Mouse (Mus musculus): ENCODE data around the gene Suds3. TPM values are rescaled to one million over a fixed set of nuclear protein-coding genes. Genes with fewer than 3 reads are reported as not detected.
A peak's percentile ranks its signal among the peaks of the same experiment; 100 is the strongest.

The Suds3 gene
- polyA plus RNA-seq (2014; fragmentation: Nextera tagmentation; extraction: Ambion mirVana): 42.0 and 44.1 TPM in 2 replicates

GRCm38 (mm10) chr5:117115836-117116366 lies at the start of gene Suds3:
Suds3 (minus strand) TSS chr5:117116113.
- Histone ChIP-seq H3K36me3 (ENCODE audit: control insufficient read depth, insufficient read depth, low read length) (peaks cover 28% of the 10 kb centered on the region), H3K9me3 (ENCODE audit: control insufficient read depth, low read length) (no peaks in the 10 kb centered on the region), H3K4me1 (replicated peaks; ENCODE audit: control insufficient read depth, insufficient read depth, low read length) (peaks cover 5% of the 10 kb centered on the region; the same call in 1 of the 2 replicates), H3K27ac (ENCODE audit: low read depth) (peak within 1 kb of the TSS; percentile 87), H3K9ac (ENCODE audit: low read length) (peak within 1 kb of the TSS; percentile 86), H3K4me3 (ENCODE audit: low read depth, low read length) (peak within 1 kb of the TSS; percentile 80), H3K27me3 (replicated peaks; ENCODE audit: control insufficient read depth, insufficient read depth, low read length) (no peaks in the 10 kb centered on the region), H3K4me2 (ENCODE audit: low read length) (peak within 1 kb of the TSS; percentile 95)
- ATAC-seq (replicated peaks; ENCODE audit: low FRiP score, low TSS enrichment, low read depth) (peak; percentile 73), DNase-seq (ENCODE audit: low spot score) (peak; percentile 100)
- WGBS: under 1% methylated on average over 57 of the region's 59 CpGs

- Histone ChIP-seq H3K4me3 (ENCODE audit: low read depth, low read length) (no peak overlapping the region), H3K27ac (ENCODE audit: low read depth) (no peak overlapping the region), H3K9me3 (ENCODE audit: control insufficient read depth, low read length) (no peaks in the 10 kb centered on the region), H3K4me1 (replicated peaks; ENCODE audit: control insufficient read depth, insufficient read depth, low read length) (no peaks in the 10 kb centered on the region; the same call in 1 of the 2 replicates), H3K4me2 (ENCODE audit: low read length) (no peak overlapping the region), H3K9ac (ENCODE audit: low read length) (no peak overlapping the region), H3K36me3 (ENCODE audit: control insufficient read depth, insufficient read depth, low read length) (no peaks in the 10 kb centered on the region), H3K27me3 (replicated peaks; ENCODE audit: control insufficient read depth, insufficient read depth, low read length) (no peaks in the 10 kb centered on the region)
- DNase-seq (ENCODE audit: low spot score): no peak
- 94% methylated on average over 2 of the region's 2 CpGs for WGBS
- no peak for ATAC-seq (replicated peaks; ENCODE audit: low FRiP score, low TSS enrichment, low read depth)
Observed at GRCm38 (mm10) chr5:117164923-117165322, 49.0 kb upstream of the Suds3 start.

GRCm38 (mm10) chr5:117164516-117164915 lies 48.6 kb upstream of the Suds3 start:
- Histone ChIP-seq H3K27ac (ENCODE audit: low read depth) (no peak overlapping the region), H3K9ac (ENCODE audit: low read length) (no peak overlapping the region), H3K36me3 (ENCODE audit: control insufficient read depth, insufficient read depth, low read length) (no peaks in the 10 kb centered on the region), H3K4me2 (ENCODE audit: low read length) (no peak overlapping the region), H3K27me3 (replicated peaks; ENCODE audit: control insufficient read depth, insufficient read depth, low read length) (no peaks in the 10 kb centered on the region), H3K4me3 (ENCODE audit: low read depth, low read length) (no peak overlapping the region), H3K9me3 (ENCODE audit: control insufficient read depth, low read length) (no peaks in the 10 kb centered on the region), H3K4me1 (replicated peaks; ENCODE audit: control insufficient read depth, insufficient read depth, low read length) (peaks cover under 1% of the 10 kb centered on the region; the same call in 1 of the 2 replicates)
- 85% methylated on average over 5 of the region's 5 CpGs for WGBS
- DNase-seq (ENCODE audit: low spot score) (no peak), ATAC-seq (replicated peaks; ENCODE audit: low FRiP score, low TSS enrichment, low read depth) (no peak)

GRCm38 (mm10) chr5:117163790-117164189 lies 47.9 kb upstream of the Suds3 start:
- Histone ChIP-seq H3K36me3 (ENCODE audit: control insufficient read depth, insufficient read depth, low read length) (no peaks in the 10 kb centered on the region), H3K27me3 (replicated peaks; ENCODE audit: control insufficient read depth, insufficient read depth, low read length) (no peaks in the 10 kb centered on the region), H3K4me1 (replicated peaks; ENCODE audit: control insufficient read depth, insufficient read depth, low read length) (peaks cover 5% of the 10 kb centered on the region; the same call in 1 of the 2 replicates), H3K27ac (ENCODE audit: low read depth) (no peak overlapping the region), H3K4me3 (ENCODE audit: low read depth, low read length) (no peak overlapping the region), H3K9ac (ENCODE audit: low read length) (no peak overlapping the region), H3K4me2 (ENCODE audit: low read length) (no peak overlapping the region), H3K9me3 (ENCODE audit: control insufficient read depth, low read length) (no peaks in the 10 kb centered on the region)
- DNase-seq (ENCODE audit: low spot score) (no peak), ATAC-seq (replicated peaks; ENCODE audit: low FRiP score, low TSS enrichment, low read depth) (no peak)
- 93% methylated on average over 13 of the region's 13 CpGs for WGBS

- Histone ChIP-seq H3K4me3 (ENCODE audit: low read depth, low read length) (no peak overlapping the region), H3K36me3 (ENCODE audit: control insufficient read depth, insufficient read depth, low read length) (no peaks in the 10 kb centered on the region), H3K4me1 (replicated peaks; ENCODE audit: control insufficient read depth, insufficient read depth, low read length) (peaks cover 5% of the 10 kb centered on the region; the same call in 1 of the 2 replicates), H3K9me3 (ENCODE audit: control insufficient read depth, low read length) (no peaks in the 10 kb centered on the region), H3K27ac (ENCODE audit: low read depth) (peak overlapping the region; percentile 69), H3K4me2 (ENCODE audit: low read length) (no peak overlapping the region), H3K27me3 (replicated peaks; ENCODE audit: control insufficient read depth, insufficient read depth, low read length) (no peaks in the 10 kb centered on the region), H3K9ac (ENCODE audit: low read length) (no peak overlapping the region)
- no peak for DNase-seq (ENCODE audit: low spot score)
- 26% methylated on average over 10 of the region's 10 CpGs for WGBS
- peak; percentile 82 for ATAC-seq (replicated peaks; ENCODE audit: low FRiP score, low TSS enrichment, low read depth)
Observed at GRCm38 (mm10) chr5:117160499-117160898, 44.6 kb upstream of the Suds3 start.

GRCm38 (mm10) chr5:117159805-117160291 lies 43.9 kb upstream of the Suds3 start:
- Histone ChIP-seq H3K9ac (ENCODE audit: low read length) (no peak overlapping the region), H3K4me1 (replicated peaks; ENCODE audit: control insufficient read depth, insufficient read depth, low read length) (peaks cover 5% of the 10 kb centered on the region; the same call in 1 of the 2 replicates), H3K4me3 (ENCODE audit: low read depth, low read length) (no peak overlapping the region), H3K27ac (ENCODE audit: low read depth) (peak overlapping the region; percentile 44), H3K36me3 (ENCODE audit: control insufficient read depth, insufficient read depth, low read length) (no peaks in the 10 kb centered on the region), H3K9me3 (ENCODE audit: control insufficient read depth, low read length) (no peaks in the 10 kb centered on the region), H3K27me3 (replicated peaks; ENCODE audit: control insufficient read depth, insufficient read depth, low read length) (no peaks in the 10 kb centered on the region), H3K4me2 (ENCODE audit: low read length) (no peak overlapping the region)
- DNase-seq (ENCODE audit: low spot score): no peak
- WGBS: 49% methylated on average over 6 of the region's 6 CpGs
- ATAC-seq (replicated peaks; ENCODE audit: low FRiP score, low TSS enrichment, low read depth): no peak

GRCm38 (mm10) chr5:117159326-117159725 lies 43.4 kb upstream of the Suds3 start:
- no peak for DNase-seq (ENCODE audit: low spot score)
- WGBS: 60% methylated on average over 8 of the region's 8 CpGs

GRCm38 (mm10) chr5:117158335-117159018 lies 42.6 kb upstream of the Suds3 start:
- ATAC-seq (replicated peaks; ENCODE audit: low FRiP score, low TSS enrichment, low read depth) (no peak), DNase-seq (ENCODE audit: low spot score) (no peak)
- H3K27me3 ChIP-seq (replicated peaks; ENCODE audit: control insufficient read depth, insufficient read depth, low read length): no peaks in the 10 kb centered on the region
- no peak overlapping the region for H3K4me3 ChIP-seq (ENCODE audit: low read depth, low read length)
- no peaks in the 10 kb centered on the region for H3K9me3 ChIP-seq (ENCODE audit: control insufficient read depth, low read length)
- H3K27ac ChIP-seq (ENCODE audit: low read depth): no peak overlapping the region
- no peak overlapping the region for H3K4me2 ChIP-seq (ENCODE audit: low read length)
- H3K9ac ChIP-seq (ENCODE audit: low read length): no peak overlapping the region
- no peaks in the 10 kb centered on the region for H3K36me3 ChIP-seq (ENCODE audit: control insufficient read depth, insufficient read depth, low read length)
- H3K4me1 ChIP-seq (replicated peaks; ENCODE audit: control insufficient read depth, insufficient read depth, low read length): peaks cover 5% of the 10 kb centered on the region; the same call in 1 of the 2 replicates
- 77% methylated on average over 7 of the region's 7 CpGs for WGBS

More at GRCm38 (mm10) chr5:117159326-117159725, 43.4 kb upstream of the Suds3 start:
- Histone ChIP-seq H3K27me3 (replicated peaks; ENCODE audit: control insufficient read depth, insufficient read depth, low read length) (no peaks in the 10 kb centered on the region), H3K27ac (ENCODE audit: low read depth) (0 out of 2 replicates have a peak overlapping the region, but pooled peaks have one; percentile 44), H3K9ac (ENCODE audit: low read length) (no peak overlapping the region), H3K4me1 (replicated peaks; ENCODE audit: control insufficient read depth, insufficient read depth, low read length) (peaks cover 5% of the 10 kb centered on the region; the same call in 1 of the 2 replicates), H3K4me3 (ENCODE audit: low read depth, low read length) (no peak overlapping the region), H3K4me2 (ENCODE audit: low read length) (no peak overlapping the region), H3K9me3 (ENCODE audit: control insufficient read depth, low read length) (no peaks in the 10 kb centered on the region), H3K36me3 (ENCODE audit: control insufficient read depth, insufficient read depth, low read length) (no peaks in the 10 kb centered on the region)
- no peak for ATAC-seq (replicated peaks; ENCODE audit: low FRiP score, low TSS enrichment, low read depth)

All from intestine, embryonic 14.5 days (tissue).